Mouse (Mus musculus) 3T3-L1 (cell line): ENCODE data around the gene Hps1.

Source experiments
- DNase-seq: peaks from one replicate; pipeline ENCODE4 v3.0.0-alpha.2; 2015; ENCODE audit warnings: low read depth, low spot score

The Hps1 gene

GRCm38 (mm10) chr19:42755148-42755870 lies 24.5 kb downstream of the Hps1 start:
- no peak for DNase-seq

GRCm38 (mm10) chr19:42753141-42753917 lies 26.4 kb downstream of the Hps1 start:
- peak; percentile 83 for DNase-seq

GRCm38 (mm10) chr19:42752363-42752931 lies 27.3 kb downstream of the Hps1 start, which contains the start of gene Pyroxd2:
TSS of gene Pyroxd2 (minus strand) at chr19:42752775.
- peak; percentile 86 for DNase-seq

GRCm38 (mm10) chr19:42750196-42750595 lies 29.6 kb downstream of the Hps1 start:
- no peak for DNase-seq

- no peak for DNase-seq
These were observed 33.1 kb downstream of the Hps1 start for GRCm38 (mm10) chr19:42746702-42747101.

GRCm38 (mm10) chr19:42745869-42746224 lies 33.9 kb downstream of the Hps1 start:
- no peak for DNase-seq

GRCm38 (mm10) chr19:42745084-42745868 lies 34.5 kb downstream of the Hps1 start:
- no peak for DNase-seq

- peak; percentile 79 for DNase-seq
These were observed 35.6 kb downstream of the Hps1 start for GRCm38 (mm10) chr19:42744162-42744586.

GRCm38 (mm10) chr19:42743261-42743660 lies 36.5 kb downstream of the Hps1 start:
- DNase-seq = no peak

- DNase-seq = no peak
These were observed 37.9 kb downstream of the Hps1 start for GRCm38 (mm10) chr19:42741884-42742283.

- DNase-seq = no peak
These were observed 39.4 kb downstream of the Hps1 start for GRCm38 (mm10) chr19:42740163-42740899.

- no peak for DNase-seq
These were observed 40.0 kb downstream of the Hps1 start for GRCm38 (mm10) chr19:42739734-42740133.

- DNase-seq = no peak
These were observed 42.0 kb downstream of the Hps1 start for GRCm38 (mm10) chr19:42737753-42738152.

GRCm38 (mm10) chr19:42734982-42735381 lies 44.8 kb downstream of the Hps1 start:
- DNase-seq = no peak

GRCm38 (mm10) chr19:42727424-42727823 lies 52.4 kb downstream of the Hps1 start:
- no peak for DNase-seq

GRCm38 (mm10) chr19:42726766-42727165 lies 53.0 kb downstream of the Hps1 start:
- DNase-seq = no peak

- DNase-seq = no peak
These were observed 53.8 kb downstream of the Hps1 start for GRCm38 (mm10) chr19:42725973-42726350.

GRCm38 (mm10) chr19:42725056-42725972 lies 54.5 kb downstream of the Hps1 start:
- no peak for DNase-seq

- DNase-seq = no peak
These were observed 56.5 kb downstream of the Hps1 start for GRCm38 (mm10) chr19:42723302-42723701.

GRCm38 (mm10) chr19:42722500-42722899 lies 57.3 kb downstream of the Hps1 start:
- DNase-seq = no peak
